ENCODE assay signal across 8 mouse cellular contexts in the genomic region with DNA sequence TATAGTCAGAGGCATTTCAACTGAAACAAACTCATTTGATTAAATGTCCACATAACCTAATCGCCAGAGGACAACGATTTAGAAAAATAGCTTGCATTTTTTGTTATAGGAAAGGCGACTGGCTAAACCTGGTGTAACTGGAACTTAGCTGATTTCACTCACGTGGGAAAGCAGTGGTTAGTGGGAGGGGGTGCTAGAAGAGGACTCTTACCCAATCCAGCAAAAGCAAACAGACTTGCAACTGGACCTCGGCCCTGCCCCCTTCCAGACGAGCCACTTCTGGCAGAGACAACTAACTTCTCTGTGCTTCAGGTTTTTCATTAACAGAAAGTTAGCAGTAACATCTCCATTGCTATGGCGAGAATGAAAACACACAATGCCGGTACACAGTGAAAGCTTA. TPM values are rescaled to one million over a fixed set of nuclear protein-coding genes. Genes with fewer than 3 reads are reported as not detected.
DNase-seq lines count a peak whose midpoint lies in the region; ATAC-seq and TF ChIP-seq lines count a peak whose summit lies in the region.

No protein-coding gene starts in this region.

- 38% methylated on average over 8 of the region's 8 CpGs for WGBS in heart, adult 2 months
- WGBS in embryonic facial prominence, embryonic 10.5 days, result 43% methylated on average over 8 of the region's 8 CpGs
- WGBS in kidney, adult 2 months, result 16% methylated on average over 8 of the region's 8 CpGs
- 24% methylated on average over 8 of the region's 8 CpGs for WGBS in lung, embryonic 15.5 days

- no peak for TF ChIP-seq CTCF in heart, adult 2 months (IDR thresholded peaks at IDR 0.05)
- TF ChIP-seq CTCF in kidney, adult 2 months (conservative IDR thresholded peaks at IDR 0.05; ENCODE audit: insufficient read depth, insufficient read length, low read depth, low read length), result no peak

- no peaks in the 10 kb centered on the region for H3K27me3 ChIP-seq in heart, adult 2 months (ENCODE audit: control insufficient read depth, insufficient read depth, low read length)
- no peaks in the 10 kb centered on the region for H3K27me3 ChIP-seq in embryonic facial prominence, embryonic 10.5 days (replicated peaks; ENCODE audit: low read depth, poor library complexity, severe bottlenecking)
- no peaks in the 10 kb centered on the region for H3K27me3 ChIP-seq in kidney, adult 2 months (replicated peaks; ENCODE audit: control insufficient read depth, insufficient read depth, low read length)
- no peaks in the 10 kb centered on the region for H3K27me3 ChIP-seq in lung, embryonic 15.5 days

- H3K79me2 ChIP-seq in heart, adult 2 months (replicated peaks; ENCODE audit: control insufficient read depth, insufficient read depth, low read length), result peaks cover 2% of the 10 kb centered on the region

- intact Hi-C loops in heart, adult 2 months (cut with DNase I), result no loop called here
- intact Hi-C loops in left cerebral cortex, postnatal 4 days (cut with DNase I), result no loop called here

- no peak for TF ChIP-seq POLR2A in heart, adult 2 months (IDR thresholded peaks at IDR 0.05; ENCODE audit: insufficient read depth, low read depth, low read length)
- TF ChIP-seq POLR2A in kidney, adult 2 months (IDR thresholded peaks at IDR 0.05; ENCODE audit: low read depth, low read length), result no peak

- no peak overlapping the region for H3K27ac ChIP-seq in heart, adult 2 months
- H3K27ac ChIP-seq in embryonic facial prominence, embryonic 10.5 days (replicated peaks), result no peak overlapping the region
- peak overlapping the region; percentile 98 for H3K27ac ChIP-seq in kidney, adult 2 months (ENCODE audit: insufficient read depth, low read depth, low read length)
- peak overlapping the region; percentile 90 for H3K27ac ChIP-seq in lung, embryonic 15.5 days

- no peak for DNase-seq in heart, adult 2 months
- DNase-seq in heart, adult 9 months (ENCODE audit: low spot score in 2 of 2), result no peak
- DNase-seq in embryonic facial prominence, embryonic 10.5 days (ENCODE audit: low spot score), result peak; percentile 26
- DNase-seq in kidney, adult 2 months, result peak; percentile 96
- DNase-seq in thymus, postnatal 10 days (ENCODE audit: low spot score in 2 of 2), result no peak
- DNase-seq in left cerebral cortex, postnatal 4 days, result no peak
- DNase-seq in frontal cortex, postnatal 36 days (ENCODE audit: low spot score in 2 of 2), result no peak

- TF ChIP-seq EP300 in heart, adult 2 months (IDR thresholded peaks at IDR 0.05; ENCODE audit: insufficient read depth, low read depth, low read length), result no peak

- H3K4me2 ChIP-seq in lung, embryonic 15.5 days, result peak overlapping the region; percentile 58

- ATAC-seq in lung, embryonic 15.5 days (ENCODE audit: borderline replicate concordance, extremely low read depth, low FRiP score, low TSS enrichment), result no peak

- H3K9ac ChIP-seq in heart, adult 2 months (ENCODE audit: low read depth, low read length), result no peak overlapping the region
- H3K9ac ChIP-seq in lung, embryonic 15.5 days, result peak overlapping the region; percentile 94

- H3K36me3 ChIP-seq in heart, adult 2 months (ENCODE audit: control insufficient read depth, insufficient read depth, low read length), result peaks cover 10% of the 10 kb centered on the region
- H3K36me3 ChIP-seq in embryonic facial prominence, embryonic 10.5 days (replicated peaks), result peaks cover 44% of the 10 kb centered on the region
- no peaks in the 10 kb centered on the region for H3K36me3 ChIP-seq in kidney, adult 2 months (ENCODE audit: control insufficient read depth, insufficient read depth, low read length)
- peaks cover 9% of the 10 kb centered on the region for H3K36me3 ChIP-seq in lung, embryonic 15.5 days

- H3K9me3 ChIP-seq in embryonic facial prominence, embryonic 10.5 days, result no peaks in the 10 kb centered on the region
- H3K9me3 ChIP-seq in lung, embryonic 15.5 days, result no peaks in the 10 kb centered on the region

- H3K4me3 ChIP-seq in heart, adult 2 months, result peak overlapping the region; percentile 94
- H3K4me3 ChIP-seq in embryonic facial prominence, embryonic 10.5 days, result peak overlapping the region; percentile 97
- peak overlapping the region; percentile 100; the same call in 1 of the 2 replicates for H3K4me3 ChIP-seq in kidney, adult 2 months (ENCODE audit: insufficient read depth, low read depth, low read length)
- H3K4me3 ChIP-seq in lung, embryonic 15.5 days, result peak overlapping the region; percentile 93

- H3K4me1 ChIP-seq in heart, adult 2 months (ENCODE audit: control insufficient read depth, insufficient read depth, low read length), result peaks cover 23% of the 10 kb centered on the region
- H3K4me1 ChIP-seq in embryonic facial prominence, embryonic 10.5 days, result peaks cover 26% of the 10 kb centered on the region
- H3K4me1 ChIP-seq in kidney, adult 2 months (ENCODE audit: control insufficient read depth, insufficient read depth, low read length), result peaks cover 30% of the 10 kb centered on the region
- peaks cover 54% of the 10 kb centered on the region for H3K4me1 ChIP-seq in lung, embryonic 15.5 days

RNA-seq across cellular contexts. Expression of a gene that starts 1.2 kb away (rescaled TPM):
- 10 to 100 TPM; 80.5 to 98.5 TPM for total RNA-seq in heart, adult 2 months (2021)
- polyA plus RNA-seq in heart, adult 2 months (2012; rRNA removed), result 50.5 and 54.3 TPM in 2 replicates
- 122 and 123 TPM in 2 replicates for polyA plus RNA-seq in embryonic facial prominence, embryonic 10.5 days (2016; fragmentation: Nextera tagmentation; extraction: Ambion mirVana)
- polyA plus RNA-seq in kidney, adult 2 months (2012; rRNA removed), result 77.6 and 91.0 TPM in 2 replicates
- 119 and 126 TPM in 2 replicates for polyA plus RNA-seq in lung, embryonic 15.5 days (2015; fragmentation: Nextera tagmentation; extraction: Ambion mirVana)
- total RNA-seq in left cerebral cortex, postnatal 4 days (2021), result 10 to 100 TPM; 59.8 to 64.3 TPM

RNA-seq across cellular contexts. Expression of a gene that starts 1.3 kb away (rescaled TPM):
- total RNA-seq in heart, adult 2 months (2021), result 10 to 100 TPM; 45.0 to 48.5 TPM
- 60.4 and 63.0 TPM in 2 replicates for polyA plus RNA-seq in heart, adult 2 months (2012; rRNA removed)
- 189 and 206 TPM in 2 replicates for polyA plus RNA-seq in embryonic facial prominence, embryonic 10.5 days (2016; fragmentation: Nextera tagmentation; extraction: Ambion mirVana)
- polyA plus RNA-seq in kidney, adult 2 months (2012; rRNA removed), result 86.5 and 104 TPM in 2 replicates
- polyA plus RNA-seq in lung, embryonic 15.5 days (2015; fragmentation: Nextera tagmentation; extraction: Ambion mirVana), result 270 and 276 TPM in 2 replicates
- total RNA-seq in left cerebral cortex, postnatal 4 days (2021), result 10 to 100 TPM; 42.2 to 42.5 TPM

RNA-seq across cellular contexts. Expression of a gene that starts 15.4 kb away (rescaled TPM):
- total RNA-seq in heart, adult 2 months (2021), result 10 to 100 TPM; 13.1 to 14.6 TPM
- 11.3 and 19.5 TPM in 2 replicates for polyA plus RNA-seq in heart, adult 2 months (2012; rRNA removed)
- polyA plus RNA-seq in embryonic facial prominence, embryonic 10.5 days (2016; fragmentation: Nextera tagmentation; extraction: Ambion mirVana), result 0.10 and 0.18 TPM in 2 replicates
- 7.4 and 8.7 TPM in 2 replicates for polyA plus RNA-seq in kidney, adult 2 months (2012; rRNA removed)
- 0.21 and 0.25 TPM in 2 replicates for polyA plus RNA-seq in lung, embryonic 15.5 days (2015; fragmentation: Nextera tagmentation; extraction: Ambion mirVana)
- 1 to 10 TPM in 1 of 2 experiments, under 1 TPM in 1; 0.72 to 1.0 TPM for total RNA-seq in left cerebral cortex, postnatal 4 days (2021)

RNA-seq across cellular contexts. Expression of a gene that starts 23.2 kb away (rescaled TPM):
- total RNA-seq in heart, adult 2 months (2021), result 10 to 100 TPM; 10.7 to 11.8 TPM
- 12.7 and 15.4 TPM in 2 replicates for polyA plus RNA-seq in heart, adult 2 months (2012; rRNA removed)
- 17.4 and 18.4 TPM in 2 replicates for polyA plus RNA-seq in embryonic facial prominence, embryonic 10.5 days (2016; fragmentation: Nextera tagmentation; extraction: Ambion mirVana)
- 37.1 and 37.5 TPM in 2 replicates for polyA plus RNA-seq in kidney, adult 2 months (2012; rRNA removed)
- 12.8 and 13.5 TPM in 2 replicates for polyA plus RNA-seq in lung, embryonic 15.5 days (2015; fragmentation: Nextera tagmentation; extraction: Ambion mirVana)
- total RNA-seq in left cerebral cortex, postnatal 4 days (2021), result 10 to 100 TPM; 17.7 to 21.1 TPM

RNA-seq across cellular contexts. Expression of a gene that starts 23.6 kb away (rescaled TPM):
- total RNA-seq in heart, adult 2 months (2021), result 1 to 10 TPM in 1 of 2 experiments, under 1 TPM in 1; 0.97 to 1.1 TPM
- polyA plus RNA-seq in heart, adult 2 months (2012; rRNA removed), result 2.2 and 2.8 TPM in 2 replicates
- polyA plus RNA-seq in embryonic facial prominence, embryonic 10.5 days (2016; fragmentation: Nextera tagmentation; extraction: Ambion mirVana), result 0.49 and 0.86 TPM in 2 replicates
- 17.7 and 18.5 TPM in 2 replicates for polyA plus RNA-seq in kidney, adult 2 months (2012; rRNA removed)
- polyA plus RNA-seq in lung, embryonic 15.5 days (2015; fragmentation: Nextera tagmentation; extraction: Ambion mirVana), result 1.6 TPM in 2 replicates
- 1 to 10 TPM; 1.1 to 1.2 TPM for total RNA-seq in left cerebral cortex, postnatal 4 days (2021)

Comparison
In these comparisons a context has a peak if more than half of its experiments do, and no peak if none do; other contexts are left out.
1. DNase-seq: peak in embryonic facial prominence, embryonic 10.5 days (single experiment) and kidney, adult 2 months (single experiment); none in heart, adult 2 months (0 of 2), heart, adult 9 months (0 of 2), thymus, postnatal 10 days (0 of 2), left cerebral cortex, postnatal 4 days (single experiment) and frontal cortex, postnatal 36 days (0 of 2).
2. H3K27ac ChIP-seq: peak in kidney, adult 2 months (single experiment) and lung, embryonic 15.5 days (single experiment); none in heart, adult 2 months (single experiment) and embryonic facial prominence, embryonic 10.5 days (single experiment).
3. Peak in every context shown above with its lines, with median percentiles within 50 percentile points of each other: H3K4me3 ChIP-seq.